Mouse (Mus musculus): ENCODE measurements at regions not wholly inside any gene's neighbourhood (a gene's known extent, or its start where the extent isn't known, plus 50 kb on each side); places are given as distances from the start of the nearest gene placed in this dataset.

GRCm38 (mm10) chr15:68014605-68015305 is 1514.0 kb upstream of the Lrrc6 start:
- 70% methylated on average over 2 of the region's 2 CpGs for WGBS

GRCm38 (mm10) chr15:68011162-68011561 is 1510.5 kb upstream of the Lrrc6 start:
- H3K4me1 ChIP-seq = peaks cover 4% of the 10 kb centered on the region; the same call in 1 of the 2 replicates
- H3K36me3 ChIP-seq (replicated peaks) = no peaks in the 10 kb centered on the region
- no peaks in the 10 kb centered on the region for H3K27me3 ChIP-seq (replicated peaks; ENCODE audit: low read depth, poor library complexity, severe bottlenecking)
- no peaks in the 10 kb centered on the region for H3K9me3 ChIP-seq
- no peak overlapping the region for H3K4me3 ChIP-seq
- WGBS = 87% methylated on average over 1 of the region's 1 CpGs
- no peak for DNase-seq (ENCODE audit: low spot score)
- H3K27ac ChIP-seq (replicated peaks) = no peak overlapping the region

More at GRCm38 (mm10) chr15:68014605-68015305, 1514.0 kb upstream of the Lrrc6 start:
- no peak overlapping the region for H3K27ac ChIP-seq (replicated peaks)
- no peak for DNase-seq (ENCODE audit: low spot score)
- no peak overlapping the region for H3K4me3 ChIP-seq
- no peaks in the 10 kb centered on the region for H3K27me3 ChIP-seq (replicated peaks; ENCODE audit: low read depth, poor library complexity, severe bottlenecking)
- H3K36me3 ChIP-seq (replicated peaks) = no peaks in the 10 kb centered on the region
- H3K9me3 ChIP-seq = no peaks in the 10 kb centered on the region
- peaks cover 4% of the 10 kb centered on the region; the same call in 1 of the 2 replicates for H3K4me1 ChIP-seq

GRCm38 (mm10) chr15:68010189-68010588 is 1509.5 kb upstream of the Lrrc6 start:
- H3K4me3 ChIP-seq = no peak overlapping the region
- WGBS = 87% methylated on average over 1 of the region's 1 CpGs
- no peak for DNase-seq (ENCODE audit: low spot score)
- H3K27me3 ChIP-seq (replicated peaks; ENCODE audit: low read depth, poor library complexity, severe bottlenecking) = no peaks in the 10 kb centered on the region
- no peaks in the 10 kb centered on the region for H3K36me3 ChIP-seq (replicated peaks)
- H3K9me3 ChIP-seq = no peaks in the 10 kb centered on the region
- no peak overlapping the region for H3K27ac ChIP-seq (replicated peaks)
- peaks cover 4% of the 10 kb centered on the region; the same call in 1 of the 2 replicates for H3K4me1 ChIP-seq

- Histone ChIP-seq H3K27me3 (replicated peaks; ENCODE audit: low read depth, poor library complexity, severe bottlenecking) (no peaks in the 10 kb centered on the region), H3K4me1 (no peaks in the 10 kb centered on the region), H3K36me3 (replicated peaks) (no peaks in the 10 kb centered on the region), H3K9me3 (no peaks in the 10 kb centered on the region), H3K4me3 (no peak overlapping the region), H3K27ac (replicated peaks) (no peak overlapping the region)
- no peak for DNase-seq (ENCODE audit: low spot score)
- WGBS = 65% methylated on average over 5 of the region's 5 CpGs
Measured at GRCm38 (mm10) chr15:68004798-68005197, 1504.1 kb upstream of the Lrrc6 start.

- Histone ChIP-seq H3K4me3 (no peak overlapping the region), H3K36me3 (replicated peaks) (no peaks in the 10 kb centered on the region), H3K27ac (replicated peaks) (no peak overlapping the region), H3K27me3 (replicated peaks; ENCODE audit: low read depth, poor library complexity, severe bottlenecking) (no peaks in the 10 kb centered on the region), H3K9me3 (no peaks in the 10 kb centered on the region), H3K4me1 (peaks cover 9% of the 10 kb centered on the region)
- no peak for DNase-seq (ENCODE audit: low spot score)
- WGBS = 46% methylated on average over 7 of the region's 7 CpGs
Measured at GRCm38 (mm10) chr15:67996532-67996931, 1495.8 kb upstream of the Lrrc6 start.

GRCm38 (mm10) chr15:67989428-67990272 is 1488.9 kb upstream of the Lrrc6 start:
- H3K4me3 ChIP-seq = no peak overlapping the region
- no peaks in the 10 kb centered on the region for H3K4me1 ChIP-seq
- no peak overlapping the region for H3K27ac ChIP-seq (replicated peaks)
- 81% methylated on average over 5 of the region's 5 CpGs for WGBS
- H3K9me3 ChIP-seq = no peaks in the 10 kb centered on the region
- H3K36me3 ChIP-seq (replicated peaks) = no peaks in the 10 kb centered on the region
- no peaks in the 10 kb centered on the region for H3K27me3 ChIP-seq (replicated peaks; ENCODE audit: low read depth, poor library complexity, severe bottlenecking)
- DNase-seq (ENCODE audit: low spot score) = no peak

GRCm38 (mm10) chr15:67987941-67988340 is 1487.2 kb upstream of the Lrrc6 start:
- no peak for DNase-seq (ENCODE audit: low spot score)
- Histone ChIP-seq H3K9me3 (no peaks in the 10 kb centered on the region), H3K4me3 (no peak overlapping the region), H3K27me3 (replicated peaks; ENCODE audit: low read depth, poor library complexity, severe bottlenecking) (no peaks in the 10 kb centered on the region), H3K36me3 (replicated peaks) (no peaks in the 10 kb centered on the region), H3K4me1 (no peaks in the 10 kb centered on the region), H3K27ac (replicated peaks) (no peak overlapping the region)
- WGBS = 95% methylated on average over 4 of the region's 4 CpGs

- WGBS = 20% methylated on average over 1 of the region's 1 CpGs
- no peak overlapping the region for H3K27ac ChIP-seq (replicated peaks)
- H3K4me1 ChIP-seq = no peaks in the 10 kb centered on the region
- no peaks in the 10 kb centered on the region for H3K9me3 ChIP-seq
- H3K36me3 ChIP-seq (replicated peaks) = no peaks in the 10 kb centered on the region
- H3K27me3 ChIP-seq (replicated peaks; ENCODE audit: low read depth, poor library complexity, severe bottlenecking) = no peaks in the 10 kb centered on the region
- no peak overlapping the region for H3K4me3 ChIP-seq
- DNase-seq (ENCODE audit: low spot score) = no peak
Measured at GRCm38 (mm10) chr15:67983253-67983652, 1482.5 kb upstream of the Lrrc6 start.

GRCm38 (mm10) chr15:67981876-67982275 is 1481.2 kb upstream of the Lrrc6 start:
- no peaks in the 10 kb centered on the region for H3K27me3 ChIP-seq (replicated peaks; ENCODE audit: low read depth, poor library complexity, severe bottlenecking)
- no peak overlapping the region for H3K27ac ChIP-seq (replicated peaks)
- H3K9me3 ChIP-seq = no peaks in the 10 kb centered on the region
- H3K36me3 ChIP-seq (replicated peaks) = no peaks in the 10 kb centered on the region
- WGBS = 93% methylated on average over 3 of the region's 3 CpGs
- no peak for DNase-seq (ENCODE audit: low spot score)
- H3K4me1 ChIP-seq = no peaks in the 10 kb centered on the region
- H3K4me3 ChIP-seq = no peak overlapping the region

GRCm38 (mm10) chr15:67979451-67979850 is 1478.7 kb upstream of the Lrrc6 start:
- no peak overlapping the region for H3K27ac ChIP-seq (replicated peaks)
- H3K9me3 ChIP-seq = no peaks in the 10 kb centered on the region
- no peak overlapping the region for H3K4me3 ChIP-seq
- no peak for DNase-seq (ENCODE audit: low spot score)
- no peaks in the 10 kb centered on the region for H3K36me3 ChIP-seq (replicated peaks)
- WGBS = 60% methylated on average over 3 of the region's 3 CpGs
- no peaks in the 10 kb centered on the region for H3K4me1 ChIP-seq
- H3K27me3 ChIP-seq (replicated peaks; ENCODE audit: low read depth, poor library complexity, severe bottlenecking) = no peaks in the 10 kb centered on the region

- no peaks in the 10 kb centered on the region for H3K9me3 ChIP-seq
- H3K27ac ChIP-seq (replicated peaks) = no peak overlapping the region
- WGBS = 89% methylated on average over 2 of the region's 2 CpGs
- H3K4me1 ChIP-seq = no peaks in the 10 kb centered on the region
- H3K4me3 ChIP-seq = no peak overlapping the region
- DNase-seq (ENCODE audit: low spot score) = no peak
- H3K27me3 ChIP-seq (replicated peaks; ENCODE audit: low read depth, poor library complexity, severe bottlenecking) = no peaks in the 10 kb centered on the region
- H3K36me3 ChIP-seq (replicated peaks) = no peaks in the 10 kb centered on the region
Measured at GRCm38 (mm10) chr15:67977210-67977609, 1476.5 kb upstream of the Lrrc6 start.

- no peak for DNase-seq (ENCODE audit: low spot score)
Measured at GRCm38 (mm10) chr15:67971998-67972397, 1471.3 kb upstream of the Lrrc6 start.

GRCm38 (mm10) chr15:67954216-67954615 is 1453.5 kb upstream of the Lrrc6 start:
- H3K36me3 ChIP-seq (replicated peaks) = no peaks in the 10 kb centered on the region
- 74% methylated on average over 2 of the region's 2 CpGs for WGBS

More at GRCm38 (mm10) chr15:67971998-67972397, 1471.3 kb upstream of the Lrrc6 start:
- Histone ChIP-seq H3K9me3 (no peaks in the 10 kb centered on the region), H3K27ac (replicated peaks) (no peak overlapping the region), H3K4me3 (no peak overlapping the region), H3K27me3 (replicated peaks; ENCODE audit: low read depth, poor library complexity, severe bottlenecking) (no peaks in the 10 kb centered on the region), H3K4me1 (no peaks in the 10 kb centered on the region), H3K36me3 (replicated peaks) (no peaks in the 10 kb centered on the region)
- WGBS = 75% methylated on average over 3 of the region's 3 CpGs

More at GRCm38 (mm10) chr15:67954216-67954615, 1453.5 kb upstream of the Lrrc6 start:
- no peaks in the 10 kb centered on the region for H3K4me1 ChIP-seq
- H3K4me3 ChIP-seq = no peak overlapping the region
- no peak overlapping the region for H3K27ac ChIP-seq (replicated peaks)
- no peak for DNase-seq (ENCODE audit: low spot score)
- H3K9me3 ChIP-seq = no peaks in the 10 kb centered on the region
- H3K27me3 ChIP-seq (replicated peaks; ENCODE audit: low read depth, poor library complexity, severe bottlenecking) = no peaks in the 10 kb centered on the region
